Mouse (Mus musculus): ENCODE measurements around the gene Gm42906. TPM values are rescaled to one million over a fixed set of nuclear protein-coding genes. Genes with fewer than 3 reads are reported as not detected.

Gm42906 gene
- polyA plus RNA-seq, 1 experiment from 2014 or later = not detected

DNA sequence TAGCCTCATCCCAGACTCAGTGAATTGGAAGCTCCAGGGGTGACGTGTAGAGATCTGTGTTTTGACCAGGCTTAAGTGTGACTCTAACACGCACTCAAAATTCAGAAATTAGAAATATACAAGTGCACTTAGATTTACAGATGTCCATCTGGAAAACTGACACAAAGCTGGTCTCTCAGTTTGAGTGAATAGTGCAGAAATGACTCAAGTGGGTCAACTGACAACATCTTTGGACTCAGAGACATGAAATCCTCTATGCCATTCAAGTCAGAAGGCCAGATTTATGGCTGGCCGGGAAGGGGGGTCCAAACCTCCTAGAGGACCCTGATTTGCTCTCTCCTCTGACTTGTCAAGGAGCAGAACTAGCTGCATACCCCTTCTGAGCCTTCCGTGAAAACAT is 279.9 kb downstream of the Gm42906 start:
- H3K27ac ChIP-seq = no peak overlapping the region
- ATAC-seq = no peak
- WGBS = 84% methylated on average over 4 of the region's 4 CpGs

DNA sequence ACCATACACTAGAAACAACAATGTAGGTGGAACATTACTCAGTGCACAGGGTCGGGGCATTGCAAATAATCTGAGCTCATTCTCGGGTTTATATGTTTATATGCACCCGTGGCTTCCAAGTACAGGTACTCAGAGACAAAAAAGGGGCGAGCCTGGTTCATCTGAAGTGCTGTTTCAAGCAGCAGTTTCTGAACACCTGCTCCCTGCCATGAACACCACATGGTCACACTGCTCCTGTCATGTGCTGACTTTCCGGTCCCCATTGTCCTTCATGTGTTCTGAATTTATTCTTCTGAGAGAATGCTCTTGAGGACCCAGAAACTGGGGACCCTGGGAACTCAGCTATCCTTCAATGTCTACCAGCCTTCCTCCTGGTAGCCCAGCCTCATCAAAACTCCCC is 282.2 kb downstream of the Gm42906 start:
- Histone ChIP-seq H3K27me3 (replicated peaks) (no peaks in the 10 kb centered on the region), H3K4me3 (replicated peaks) (no peak overlapping the region), H3K4me2 (replicated peaks) (no peak overlapping the region), H3K36me3 (no peaks in the 10 kb centered on the region), H3K9me3 (no peaks in the 10 kb centered on the region), H3K27ac (no peak overlapping the region), H3K9ac (no peak overlapping the region), H3K4me1 (replicated peaks) (peaks cover 29% of the 10 kb centered on the region)
- no peak for ATAC-seq
- 69% methylated on average over 5 of the region's 5 CpGs for WGBS

More for the DNA sequence above, 279.9 kb downstream of the Gm42906 start:
- H3K36me3 ChIP-seq = no peaks in the 10 kb centered on the region
- no peak overlapping the region for H3K4me3 ChIP-seq (replicated peaks)
- peaks cover 19% of the 10 kb centered on the region for H3K4me1 ChIP-seq (replicated peaks)
- no peak overlapping the region for H3K9ac ChIP-seq
- H3K4me2 ChIP-seq (replicated peaks) = no peak overlapping the region
- no peaks in the 10 kb centered on the region for H3K27me3 ChIP-seq (replicated peaks)
- no peaks in the 10 kb centered on the region for H3K9me3 ChIP-seq

DNA sequence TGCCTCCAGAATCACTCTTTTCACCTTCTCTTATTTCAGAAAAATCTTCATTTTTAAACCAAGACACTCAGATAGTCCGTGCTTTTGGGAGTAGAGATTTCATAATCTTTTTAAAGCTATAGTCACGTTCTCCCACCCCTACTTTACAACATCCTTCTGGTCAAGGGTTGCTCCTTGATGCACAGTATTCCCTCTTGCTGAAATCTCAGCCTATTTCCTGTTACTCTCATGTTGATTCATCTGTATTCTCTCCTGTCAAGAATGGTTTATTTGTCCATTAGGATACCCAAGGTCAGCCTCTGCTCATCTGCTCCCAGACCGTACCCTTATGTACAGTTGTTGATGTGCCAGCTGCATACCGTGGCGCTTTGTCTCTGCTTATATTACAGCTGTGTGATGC is 284.0 kb downstream of the Gm42906 start:
- Histone ChIP-seq H3K4me2 (replicated peaks) (0 out of 2 replicates have a peak overlapping the region, but pooled peaks have one; percentile 9), H3K9me3 (no peaks in the 10 kb centered on the region), H3K36me3 (no peaks in the 10 kb centered on the region), H3K4me3 (replicated peaks) (no peak overlapping the region), H3K27ac (peak overlapping the region; percentile 57; the same call in 1 of the 2 replicates), H3K27me3 (replicated peaks) (no peaks in the 10 kb centered on the region), H3K9ac (no peak overlapping the region), H3K4me1 (replicated peaks) (peaks cover 29% of the 10 kb centered on the region)
- 39% methylated on average over 5 of the region's 5 CpGs for WGBS
- peak; percentile 63 for ATAC-seq

- Histone ChIP-seq H3K4me1 (replicated peaks) (peaks cover 29% of the 10 kb centered on the region), H3K4me3 (replicated peaks) (no peak overlapping the region), H3K27ac (peak overlapping the region; percentile 57), H3K36me3 (no peaks in the 10 kb centered on the region), H3K9me3 (no peaks in the 10 kb centered on the region), H3K4me2 (replicated peaks) (peak overlapping the region; percentile 9; the same call in 1 of the 2 replicates), H3K27me3 (replicated peaks) (no peaks in the 10 kb centered on the region), H3K9ac (no peak overlapping the region)
- 26% methylated on average over 11 of the region's 11 CpGs for WGBS
- ATAC-seq = peak; percentile 40
Measured at GRCm38 (mm10) chr5:151142671-151143601, 285.0 kb downstream of the Gm42906 start.

- peak; percentile 72 for ATAC-seq
- Histone ChIP-seq H3K9me3 (no peaks in the 10 kb centered on the region), H3K27ac (no peak overlapping the region), H3K4me1 (replicated peaks) (peaks cover 29% of the 10 kb centered on the region), H3K4me2 (replicated peaks) (no peak overlapping the region), H3K9ac (no peak overlapping the region), H3K27me3 (replicated peaks) (no peaks in the 10 kb centered on the region), H3K36me3 (no peaks in the 10 kb centered on the region), H3K4me3 (replicated peaks) (no peak overlapping the region)
- WGBS = 30% methylated on average over 5 of the region's 5 CpGs
Measured at GRCm38 (mm10) chr5:151142241-151142640, 285.7 kb downstream of the Gm42906 start.

- no peak for ATAC-seq
- Histone ChIP-seq H3K27me3 (replicated peaks) (no peaks in the 10 kb centered on the region), H3K36me3 (no peaks in the 10 kb centered on the region), H3K4me1 (replicated peaks) (peaks cover 17% of the 10 kb centered on the region), H3K27ac (no peak overlapping the region), H3K4me2 (replicated peaks) (no peak overlapping the region), H3K9me3 (no peaks in the 10 kb centered on the region), H3K9ac (no peak overlapping the region), H3K4me3 (replicated peaks) (no peak overlapping the region)
- 72% methylated on average over 5 of the region's 5 CpGs for WGBS
Measured at GRCm38 (mm10) chr5:151137901-151138300, 290.1 kb downstream of the Gm42906 start.

DNA sequence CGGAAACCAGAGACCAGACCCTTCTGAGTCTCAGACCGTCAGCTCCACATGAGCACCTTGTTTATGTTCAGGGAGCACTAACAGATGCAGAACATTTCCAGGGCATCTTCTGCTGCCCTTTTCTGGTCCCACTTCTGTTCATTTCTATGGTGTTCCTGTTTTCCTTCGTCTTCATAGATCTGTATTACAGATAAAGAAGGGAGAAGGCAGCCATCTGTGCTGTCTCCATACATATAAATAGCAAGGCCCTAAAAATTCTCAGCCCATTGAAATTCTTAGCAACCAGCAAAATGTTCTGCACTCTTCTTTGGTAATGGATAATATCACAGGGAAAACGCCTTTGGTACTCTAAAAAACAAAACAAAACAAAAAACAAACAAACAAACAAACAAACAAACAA is 290.7 kb downstream of the Gm42906 start:
- Histone ChIP-seq H3K4me2 (replicated peaks) (no peak overlapping the region), H3K9me3 (no peaks in the 10 kb centered on the region), H3K9ac (no peak overlapping the region), H3K4me1 (replicated peaks) (peaks cover 13% of the 10 kb centered on the region), H3K4me3 (replicated peaks) (no peak overlapping the region), H3K36me3 (no peaks in the 10 kb centered on the region), H3K27ac (no peak overlapping the region), H3K27me3 (replicated peaks) (no peaks in the 10 kb centered on the region)
- no peak for ATAC-seq
- 65% methylated on average over 4 of the region's 4 CpGs for WGBS

GRCm38 (mm10) chr5:151135965-151136364 is 292.0 kb downstream of the Gm42906 start:
- WGBS = 42% methylated on average over 6 of the region's 6 CpGs
- no peaks in the 10 kb centered on the region for H3K36me3 ChIP-seq

DNA sequence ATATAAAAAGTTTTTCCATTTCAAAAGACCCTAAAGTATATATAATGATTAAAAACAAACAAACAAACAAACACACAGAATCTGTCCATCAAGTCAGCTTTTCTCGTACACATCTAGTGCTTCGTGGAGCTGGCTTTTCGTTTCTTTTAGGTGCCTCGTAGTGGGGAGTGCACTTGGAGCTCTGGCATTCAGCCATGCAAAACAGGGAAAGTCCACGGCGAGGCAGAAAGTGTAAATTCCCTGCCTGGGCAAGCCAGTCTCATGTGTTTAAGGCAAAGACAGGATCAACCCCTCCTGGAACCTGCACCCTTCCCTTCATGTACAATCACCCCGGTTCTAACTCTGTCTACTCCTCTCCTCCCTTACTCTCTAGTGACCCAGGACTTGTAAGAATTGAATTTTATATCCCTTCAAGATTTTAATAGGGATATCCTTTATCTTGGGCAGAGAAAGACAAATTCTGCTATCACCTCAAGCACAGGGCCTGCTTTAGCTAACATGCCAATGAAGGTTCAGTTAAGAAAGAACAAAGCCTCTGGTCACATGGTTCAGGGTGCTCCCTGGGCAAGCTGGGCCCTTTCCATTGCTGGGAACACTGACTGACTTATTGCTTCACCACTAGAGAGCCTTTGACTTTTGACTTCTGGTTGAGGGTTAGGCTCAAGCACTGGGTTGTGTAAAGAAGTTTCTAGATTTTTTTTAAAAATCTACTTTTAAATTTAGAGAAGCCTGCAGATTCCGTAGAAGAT is 292.7 kb downstream of the Gm42906 start:
- H3K9me3 ChIP-seq = no peaks in the 10 kb centered on the region
- no peak overlapping the region for H3K9ac ChIP-seq
- H3K4me3 ChIP-seq (replicated peaks) = no peak overlapping the region
- peaks cover 6% of the 10 kb centered on the region for H3K4me1 ChIP-seq (replicated peaks)
- peak; percentile 45 for ATAC-seq
- 58% methylated on average over 8 of the region's 8 CpGs for WGBS
- no peaks in the 10 kb centered on the region for H3K27me3 ChIP-seq (replicated peaks)
- no peak overlapping the region for H3K4me2 ChIP-seq (replicated peaks)
- H3K36me3 ChIP-seq = no peaks in the 10 kb centered on the region
- peak overlapping the region; percentile 25; the same call in 1 of the 2 replicates for H3K27ac ChIP-seq

More at GRCm38 (mm10) chr5:151135965-151136364, 292.0 kb downstream of the Gm42906 start:
- H3K27me3 ChIP-seq (replicated peaks) = no peaks in the 10 kb centered on the region
- H3K4me1 ChIP-seq (replicated peaks) = peaks cover 6% of the 10 kb centered on the region
- peak overlapping the region; percentile 25 for H3K27ac ChIP-seq
- H3K4me3 ChIP-seq (replicated peaks) = no peak overlapping the region
- H3K9me3 ChIP-seq = no peaks in the 10 kb centered on the region
- no peak overlapping the region for H3K4me2 ChIP-seq (replicated peaks)
- no peak overlapping the region for H3K9ac ChIP-seq
- peak; percentile 56 for ATAC-seq

GRCm38 (mm10) chr5:151134202-151134601 is 293.8 kb downstream of the Gm42906 start:
- 94% methylated on average over 4 of the region's 4 CpGs for WGBS

GRCm38 (mm10) chr5:151133744-151134143 is 294.2 kb downstream of the Gm42906 start:
- no peak overlapping the region for H3K9ac ChIP-seq
- H3K27me3 ChIP-seq (replicated peaks) = no peaks in the 10 kb centered on the region
- peak; percentile 55; the same call in 1 of the 2 replicates for ATAC-seq
- H3K27ac ChIP-seq = no peak overlapping the region
- H3K4me3 ChIP-seq (replicated peaks) = no peak overlapping the region
- H3K4me2 ChIP-seq (replicated peaks) = no peak overlapping the region
- WGBS = 86% methylated on average over 14 of the region's 14 CpGs
- H3K9me3 ChIP-seq = no peaks in the 10 kb centered on the region
- H3K4me1 ChIP-seq (replicated peaks) = peaks cover 11% of the 10 kb centered on the region
- no peaks in the 10 kb centered on the region for H3K36me3 ChIP-seq

More at GRCm38 (mm10) chr5:151134202-151134601, 293.8 kb downstream of the Gm42906 start:
- ATAC-seq = no peak
- Histone ChIP-seq H3K4me2 (replicated peaks) (no peak overlapping the region), H3K9me3 (no peaks in the 10 kb centered on the region), H3K4me1 (replicated peaks) (peaks cover 11% of the 10 kb centered on the region), H3K27me3 (replicated peaks) (no peaks in the 10 kb centered on the region), H3K4me3 (replicated peaks) (no peak overlapping the region), H3K9ac (no peak overlapping the region), H3K36me3 (no peaks in the 10 kb centered on the region), H3K27ac (no peak overlapping the region)

DNA sequence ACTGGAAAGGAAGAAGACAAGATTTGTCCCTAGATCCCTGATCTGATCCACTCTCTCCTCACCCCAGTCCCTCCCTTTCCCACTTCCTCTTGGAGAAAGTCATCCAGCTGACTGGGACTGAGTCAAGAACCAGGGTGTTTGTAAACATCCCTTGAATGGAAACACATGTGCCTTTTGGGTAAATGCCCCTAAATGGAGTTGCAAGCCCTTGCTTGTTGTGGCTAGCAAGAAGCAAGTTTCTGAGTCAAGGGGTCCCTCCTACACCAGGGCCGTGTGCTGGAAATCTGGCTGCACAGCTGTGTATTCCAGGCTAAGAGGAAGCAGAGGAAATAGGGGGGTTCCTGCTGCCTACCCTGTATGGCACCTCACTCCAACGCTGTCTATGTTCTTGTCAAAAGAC is 298.2 kb downstream of the Gm42906 start:
- WGBS = 55% methylated on average over 2 of the region's 2 CpGs
- no peak overlapping the region for H3K27ac ChIP-seq
- ATAC-seq = peak; percentile 19; the same call in 1 of the 2 replicates

More for the DNA sequence above, 298.2 kb downstream of the Gm42906 start:
- no peaks in the 10 kb centered on the region for H3K36me3 ChIP-seq
- H3K9ac ChIP-seq = no peak overlapping the region
- H3K4me2 ChIP-seq (replicated peaks) = no peak overlapping the region
- H3K9me3 ChIP-seq = no peaks in the 10 kb centered on the region
- H3K27me3 ChIP-seq (replicated peaks) = no peaks in the 10 kb centered on the region
- no peak overlapping the region for H3K4me3 ChIP-seq (replicated peaks)
- 0 out of 2 replicates have a peak, but pooled peaks cover 12% of the 10 kb centered on the region for H3K4me1 ChIP-seq (replicated peaks)

Data from intestine, embryonic 15.5 days (tissue).